In genomic region chr9:63123451-63124438, GRCm38 (mm10) we compare ENCODE assay signal across 8 mouse cellular contexts. TPM values are rescaled to one million over a fixed set of nuclear protein-coding genes. Genes with fewer than 3 reads are reported as not detected.
A peak's percentile ranks its signal among the peaks of the same experiment; 100 is the strongest.
DNase-seq lines count a peak whose midpoint lies in the region; ATAC-seq and TF ChIP-seq lines count a peak whose summit lies in the region.

No protein-coding gene starts in this region.

- TF ChIP-seq POLR2A in cortical plate, adult 2 months (IDR thresholded peaks at IDR 0.05; ENCODE audit: extremely low read depth, insufficient read depth, low read length): peak; percentile 28; the same call in 1 of the 2 replicates

- peak; percentile 93 for DNase-seq in adipocyte (ENCODE audit: low spot score)
- peak; percentile 81 to 89 for DNase-seq in gastrocnemius, adult 8-10 months (ENCODE audit: low spot score in 2 of 2)
- DNase-seq in induced T-regulatory cell, adult 2 months (ENCODE audit: low read depth): peak; percentile 91
- peak; percentile 71 to 84 for DNase-seq in left cerebral cortex, adult 8-10 months (ENCODE audit: low spot score in 2 of 2)
- peak; percentile 90 for DNase-seq in right cerebral cortex, adult 18-20 months
- peak; percentile 64 for DNase-seq in urinary bladder, postnatal 10 days (ENCODE audit: low spot score)

- peak; percentile 100 for ATAC-seq in megakaryocyte, adult 5-6 weeks (ENCODE audit: poor library complexity, severe bottlenecking)

- peak; percentile 99 for TF ChIP-seq CTCF in cortical plate, adult 2 months (IDR thresholded peaks at IDR 0.05; ENCODE audit: extremely low read depth, insufficient read depth, low read length)

- no peaks in the 10 kb centered on the region for H3K4me1 ChIP-seq in cortical plate, adult 2 months (ENCODE audit: control insufficient read depth, insufficient read depth, low read length)

- 0 out of 2 replicates have a peak overlapping the region, but pooled peaks have one; percentile 12 for H3K27ac ChIP-seq in cortical plate, adult 2 months (ENCODE audit: insufficient read depth, low read length)

- H3K4me3 ChIP-seq in cortical plate, adult 2 months (ENCODE audit: insufficient read depth, low read length): peak overlapping the region; percentile 36

RNA-seq across cellular contexts. Expression of gene Skor1, which starts 25.0 kb away (rescaled TPM):
- 0.15 and 0.26 TPM in 2 replicates for polyA plus RNA-seq in cortical plate, adult 2 months (2012; rRNA removed)
- under 1 TPM in 3 of 4 experiments, not detected in 1; 0.07 to 0.13 (median 0.10) TPM for total RNA-seq in gastrocnemius, adult 8-10 months (2022)
- under 1 TPM; 0.34 to 0.44 (median 0.37) TPM for total RNA-seq in left cerebral cortex, adult 8-10 months (2022)
- total RNA-seq in megakaryocyte, adult 5-6 weeks (2015): 0.27 TPM in 1 of 2 replicates, not detected in the other
- total RNA-seq in megakaryocyte, adult 5-6 weeks (2017): not detected in 2 replicates

Comparison
In these comparisons a context has a peak if more than half of its experiments do, and no peak if none do; other contexts are left out.
1. Peak in every context shown above with its lines: DNase-seq, ATAC-seq, H3K4me3 ChIP-seq and H3K27ac ChIP-seq.